Mouse (Mus musculus) heart, postnatal 25 days (tissue): Measurements from ENCODE around the gene Hist1h4h. TPM values are rescaled to one million over a fixed set of nuclear protein-coding genes. Genes with fewer than 3 reads are reported as not detected.

ENCODE experiments used
- DNase-seq: peaks from one replicate; pipeline ENCODE4 v3.0.0; 2022; ENCODE audit warnings: low spot score
- intact Hi-C: fragments of 180-260 bp; cut with DNase I; formaldehyde crosslinking; loops from one replicate; pipeline ENCODE4 v1.15.1; 2025
- total RNA-seq, 2 experiments: library from RNA; stranded (reverse); gene quantifications; 2 replicates each; pipeline ENCODE4 v1.2.3; 2021

Hist1h4h gene
- total RNA-seq, 2 experiments from 2014 or later = 272 to 334 TPM

GRCm38 (mm10) chr13:23506819-23507515 is 23.9 kb upstream of the Hist1h4h start:
- no peak for DNase-seq
- intact Hi-C loops = no loop called here

GRCm38 (mm10) chr13:23510127-23510526 is 20.7 kb upstream of the Hist1h4h start:
- no peak for DNase-seq
- intact Hi-C loops = loop anchor here (10.0 kb wide), 1 partner anchor 1565 kb away; the partner anchor contains the start of gene Zfp184

- intact Hi-C loops = loop anchor here (10.0 kb wide), 1 partner anchor 1569 kb away; the partner anchor contains the start of gene Zfp184
These were observed 17.3 kb upstream of the Hist1h4h start for GRCm38 (mm10) chr13:23513517-23513916.

GRCm38 (mm10) chr13:23515281-23515680 is 15.6 kb upstream of the Hist1h4h start:
- intact Hi-C loops = loop anchor here (5.0 to 10.0 kb wide), 2 partner anchors 1493 to 1570 kb away; partner anchors contain the start of gene Zfp184
- DNase-seq = no peak

More at GRCm38 (mm10) chr13:23513517-23513916, 17.3 kb upstream of the Hist1h4h start:
- no peak for DNase-seq

- intact Hi-C loops = loop anchor here (2.0 to 10.0 kb wide), 3 partner anchors 69 to 1571 kb away; partner anchors contain the start of gene Zfp184
- DNase-seq = no peak
These were observed 14.8 kb upstream of the Hist1h4h start for GRCm38 (mm10) chr13:23515826-23516620.

GRCm38 (mm10) chr13:23516822-23517602 is 13.8 kb upstream of the Hist1h4h start:
- peak; percentile 35 for DNase-seq
- intact Hi-C loops = loop anchor here (1.0 to 10.0 kb wide), 4 partner anchors 67 to 1572 kb away; partner anchors contain the start of gene Zfp184

GRCm38 (mm10) chr13:23517603-23518294 is 13.1 kb upstream of the Hist1h4h start:
- intact Hi-C loops = loop anchor here (1.0 to 10.0 kb wide), 5 partner anchors 67 to 1573 kb away; partner anchors contain the start of gene Zfp184
- peak; percentile 71 for DNase-seq

GRCm38 (mm10) chr13:23518295-23518603 is 12.6 kb upstream of the Hist1h4h start:
- DNase-seq = no peak
- intact Hi-C loops = loop anchor here (2.0 to 10.0 kb wide), 3 partner anchors 81 to 1573 kb away; partner anchors contain the start of gene Zfp184

GRCm38 (mm10) chr13:23518885-23519284 is 12.0 kb upstream of the Hist1h4h start:
- peak; percentile 28 for DNase-seq
- intact Hi-C loops = loop anchor here (2.0 to 10.0 kb wide), 3 partner anchors 82 to 1574 kb away; partner anchors contain the start of gene Zfp184

- peak; percentile 42 for DNase-seq
- intact Hi-C loops = loop anchor here (2.0 to 10.0 kb wide), 3 partner anchors 83 to 1575 kb away; partner anchors contain the start of gene Zfp184
These were observed 11.4 kb upstream of the Hist1h4h start for GRCm38 (mm10) chr13:23519416-23519815.

- intact Hi-C loops = no loop called here
- peak; percentile 47 for DNase-seq
These were observed 9.1 kb upstream of the Hist1h4h start for GRCm38 (mm10) chr13:23521703-23522102.

- DNase-seq = no peak
- intact Hi-C loops = no loop called here
These were observed 6.9 kb upstream of the Hist1h4h start for GRCm38 (mm10) chr13:23523976-23524375.

- peak; percentile 28 for DNase-seq
- intact Hi-C loops = loop anchor here (5.0 kb wide), 2 partner anchors 73 to 1497 kb away; no protein-coding TSS in a partner anchor
These were observed 6.2 kb upstream of the Hist1h4h start for GRCm38 (mm10) chr13:23524654-23525053.

- DNase-seq = no peak
- intact Hi-C loops = loop anchor here (1.0 to 5.0 kb wide), 3 partner anchors 71 to 1499 kb away; no protein-coding TSS in a partner anchor
These were observed 4.9 kb upstream of the Hist1h4h start for GRCm38 (mm10) chr13:23525901-23526300.

- intact Hi-C loops = loop anchor here (1.0 to 5.0 kb wide), 3 partner anchors 71 to 1499 kb away; no protein-coding TSS in a partner anchor
- peak; percentile 74 for DNase-seq
These were observed 4.5 kb upstream of the Hist1h4h start for GRCm38 (mm10) chr13:23526312-23526711.

GRCm38 (mm10) chr13:23529005-23529404 is 1.8 kb upstream of the Hist1h4h start:
- no peak for DNase-seq
- intact Hi-C loops = loop anchor here (5.0 kb wide), 2 partner anchors 68 to 1502 kb away; no protein-coding TSS in a partner anchor

GRCm38 (mm10) chr13:23529480-23530165 is 1.2 kb upstream of the Hist1h4h start:
- DNase-seq = no peak
- intact Hi-C loops = loop anchor here (2.0 to 5.0 kb wide), 6 partner anchors 53 to 1817 kb away; partner anchors contain the start of genes Hist1h2be and Hist1h4d
